Mouse (Mus musculus): ENCODE data around the gene Ice1. TPM values are rescaled to one million over a fixed set of nuclear protein-coding genes. Genes with fewer than 3 reads are reported as not detected.

The Ice1 gene
- polyA plus RNA-seq, 1 experiment from 2014 or later, result 28.4 TPM

GRCm38 (mm10) chr13:70604723-70605122 is 32.7 kb downstream of the Ice1 start:
- Histone ChIP-seq H3K4me1 (replicated peaks; ENCODE audit: control insufficient read depth, insufficient read depth, low read length) (no peaks in the 10 kb centered on the region), H3K4me3 (ENCODE audit: low read depth, low read length) (no peak overlapping the region), H3K9me3 (ENCODE audit: control insufficient read depth, low read length) (no peaks in the 10 kb centered on the region), H3K9ac (ENCODE audit: low read depth, low read length) (no peak overlapping the region), H3K36me3 (ENCODE audit: control insufficient read depth, insufficient read depth, low read length) (peaks cover 11% of the 10 kb centered on the region; the same call in 1 of the 2 replicates), H3K27me3 (ENCODE audit: control insufficient read depth, insufficient read depth, low read length) (no peaks in the 10 kb centered on the region), H3K4me2 (replicated peaks; ENCODE audit: low read depth, low read length) (no peak overlapping the region), H3K27ac (ENCODE audit: low read depth, low read length) (no peak overlapping the region)
- DNase-seq (ENCODE audit: low spot score), result no peak
- WGBS, result 87% methylated on average over 8 of the region's 8 CpGs
- ATAC-seq (ENCODE audit: low FRiP score), result no peak

DNA sequence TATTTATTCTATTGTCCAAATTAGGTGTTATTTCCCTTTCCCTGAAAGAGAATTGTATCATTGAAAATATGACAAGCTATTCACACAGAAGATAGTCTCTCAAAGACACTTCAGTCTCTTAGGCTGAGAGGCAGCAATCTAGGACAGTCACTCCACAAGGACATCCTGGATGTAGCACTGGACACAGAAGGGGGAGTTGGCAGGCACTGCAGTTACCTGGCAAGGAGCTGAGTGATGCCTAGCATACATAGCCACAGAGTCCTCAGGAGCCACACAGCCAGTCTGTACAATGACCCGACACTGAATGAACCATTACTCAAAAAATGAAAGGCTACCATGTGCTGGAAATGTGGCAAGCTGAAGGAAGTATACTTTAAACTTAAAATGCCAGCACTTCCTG is 35.9 kb downstream of the Ice1 start:
- 95% methylated on average over 1 of the region's 1 CpGs for WGBS
- no peak for ATAC-seq (ENCODE audit: low FRiP score)
- no peak for DNase-seq (ENCODE audit: low spot score)
- Histone ChIP-seq H3K4me1 (replicated peaks; ENCODE audit: control insufficient read depth, insufficient read depth, low read length) (no peaks in the 10 kb centered on the region), H3K9me3 (ENCODE audit: control insufficient read depth, low read length) (no peaks in the 10 kb centered on the region), H3K27me3 (ENCODE audit: control insufficient read depth, insufficient read depth, low read length) (no peaks in the 10 kb centered on the region), H3K4me2 (replicated peaks; ENCODE audit: low read depth, low read length) (no peak overlapping the region), H3K4me3 (ENCODE audit: low read depth, low read length) (no peak overlapping the region), H3K9ac (ENCODE audit: low read depth, low read length) (no peak overlapping the region), H3K27ac (ENCODE audit: low read depth, low read length) (no peak overlapping the region), H3K36me3 (ENCODE audit: control insufficient read depth, insufficient read depth, low read length) (peaks cover 8% of the 10 kb centered on the region; the same call in 1 of the 2 replicates)

- DNase-seq (ENCODE audit: low spot score) (no peak), ATAC-seq (ENCODE audit: low FRiP score) (no peak)
- Histone ChIP-seq H3K36me3 (ENCODE audit: control insufficient read depth, insufficient read depth, low read length) (peaks cover 8% of the 10 kb centered on the region; the same call in 1 of the 2 replicates), H3K27ac (ENCODE audit: low read depth, low read length) (no peak overlapping the region), H3K4me2 (replicated peaks; ENCODE audit: low read depth, low read length) (no peak overlapping the region), H3K9me3 (ENCODE audit: control insufficient read depth, low read length) (no peaks in the 10 kb centered on the region), H3K9ac (ENCODE audit: low read depth, low read length) (no peak overlapping the region), H3K4me3 (ENCODE audit: low read depth, low read length) (no peak overlapping the region), H3K27me3 (ENCODE audit: control insufficient read depth, insufficient read depth, low read length) (no peaks in the 10 kb centered on the region), H3K4me1 (replicated peaks; ENCODE audit: control insufficient read depth, insufficient read depth, low read length) (no peaks in the 10 kb centered on the region)
- WGBS, result 76% methylated on average over 12 of the region's 12 CpGs
Observed at GRCm38 (mm10) chr13:70599964-70600619, 37.3 kb downstream of the Ice1 start.

GRCm38 (mm10) chr13:70598941-70599340 is 38.5 kb downstream of the Ice1 start:
- H3K4me3 ChIP-seq (ENCODE audit: low read depth, low read length), result no peak overlapping the region
- H3K4me1 ChIP-seq (replicated peaks; ENCODE audit: control insufficient read depth, insufficient read depth, low read length), result no peaks in the 10 kb centered on the region
- no peak for DNase-seq (ENCODE audit: low spot score)
- 92% methylated on average over 4 of the region's 4 CpGs for WGBS
- no peaks in the 10 kb centered on the region for H3K9me3 ChIP-seq (ENCODE audit: control insufficient read depth, low read length)
- no peak for ATAC-seq (ENCODE audit: low FRiP score)
- no peak overlapping the region for H3K4me2 ChIP-seq (replicated peaks; ENCODE audit: low read depth, low read length)
- no peak overlapping the region for H3K27ac ChIP-seq (ENCODE audit: low read depth, low read length)
- H3K36me3 ChIP-seq (ENCODE audit: control insufficient read depth, insufficient read depth, low read length), result peaks cover 13% of the 10 kb centered on the region; the same call in 1 of the 2 replicates
- no peaks in the 10 kb centered on the region for H3K27me3 ChIP-seq (ENCODE audit: control insufficient read depth, insufficient read depth, low read length)
- H3K9ac ChIP-seq (ENCODE audit: low read depth, low read length), result no peak overlapping the region

DNA sequence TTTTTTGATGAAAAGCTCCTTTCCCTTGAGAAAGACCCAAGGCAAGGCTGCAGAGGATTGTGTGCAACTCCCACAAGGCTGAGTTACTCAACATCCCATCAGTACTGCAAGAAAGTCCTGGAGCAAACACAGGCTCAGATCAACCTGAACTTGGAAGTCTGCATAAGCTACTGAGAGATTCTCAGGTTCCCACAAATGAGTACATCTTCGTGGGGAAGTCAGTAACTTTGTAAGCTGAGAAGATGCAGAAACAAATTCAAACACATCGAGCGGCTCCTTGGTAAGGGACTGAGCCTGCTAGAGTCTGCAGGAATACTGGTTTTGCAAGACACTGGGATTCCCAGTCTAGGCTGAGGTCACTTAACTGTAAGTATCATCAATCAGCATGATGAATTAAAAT is 40.5 kb downstream of the Ice1 start:
- H3K4me3 ChIP-seq (ENCODE audit: low read depth, low read length), result no peak overlapping the region
- 97% methylated on average over 3 of the region's 3 CpGs for WGBS
- H3K36me3 ChIP-seq (ENCODE audit: control insufficient read depth, insufficient read depth, low read length), result peaks cover 14% of the 10 kb centered on the region
- H3K27me3 ChIP-seq (ENCODE audit: control insufficient read depth, insufficient read depth, low read length), result no peaks in the 10 kb centered on the region
- H3K4me1 ChIP-seq (replicated peaks; ENCODE audit: control insufficient read depth, insufficient read depth, low read length), result no peaks in the 10 kb centered on the region
- no peak overlapping the region for H3K4me2 ChIP-seq (replicated peaks; ENCODE audit: low read depth, low read length)
- ATAC-seq (ENCODE audit: low FRiP score), result no peak
- H3K9ac ChIP-seq (ENCODE audit: low read depth, low read length), result no peak overlapping the region
- no peaks in the 10 kb centered on the region for H3K9me3 ChIP-seq (ENCODE audit: control insufficient read depth, low read length)
- no peak overlapping the region for H3K27ac ChIP-seq (ENCODE audit: low read depth, low read length)
- DNase-seq (ENCODE audit: low spot score), result no peak

DNA sequence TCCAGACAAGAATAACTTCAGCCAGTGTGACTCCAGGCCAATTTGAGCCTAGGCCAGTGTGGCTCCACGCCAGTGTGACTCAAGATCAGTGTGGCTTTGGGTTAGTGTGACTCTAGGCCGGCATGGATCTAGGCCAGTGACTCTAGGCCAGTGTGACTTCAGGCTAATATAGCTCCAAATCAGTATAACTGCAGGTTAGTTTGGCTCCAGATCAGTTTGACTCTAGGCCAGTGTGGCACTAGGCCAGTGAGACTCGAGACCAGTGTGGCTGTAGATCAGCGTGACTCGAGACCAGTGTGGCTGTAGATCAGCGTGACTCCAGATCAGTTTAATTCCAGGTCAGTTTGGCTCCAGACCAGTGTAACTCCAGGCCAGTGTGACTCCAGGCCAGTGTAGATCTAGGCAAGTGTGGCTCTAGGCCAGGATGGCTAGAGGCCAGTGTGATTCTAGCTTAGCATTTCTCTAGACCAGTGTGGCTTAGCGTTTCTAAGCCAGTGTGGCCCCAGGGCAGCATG is 47.1 kb downstream of the Ice1 start:
- no peak for ATAC-seq (ENCODE audit: low FRiP score)
- Histone ChIP-seq H3K4me2 (replicated peaks; ENCODE audit: low read depth, low read length) (no peak overlapping the region), H3K27ac (ENCODE audit: low read depth, low read length) (no peak overlapping the region), H3K4me3 (ENCODE audit: low read depth, low read length) (no peak overlapping the region), H3K4me1 (replicated peaks; ENCODE audit: control insufficient read depth, insufficient read depth, low read length) (no peaks in the 10 kb centered on the region), H3K36me3 (ENCODE audit: control insufficient read depth, insufficient read depth, low read length) (peaks cover 14% of the 10 kb centered on the region), H3K27me3 (ENCODE audit: control insufficient read depth, insufficient read depth, low read length) (no peaks in the 10 kb centered on the region), H3K9ac (ENCODE audit: low read depth, low read length) (no peak overlapping the region), H3K9me3 (ENCODE audit: control insufficient read depth, low read length) (no peaks in the 10 kb centered on the region)
- 91% methylated on average over 7 of the region's 7 CpGs for WGBS
- DNase-seq (ENCODE audit: low spot score), result no peak

DNA sequence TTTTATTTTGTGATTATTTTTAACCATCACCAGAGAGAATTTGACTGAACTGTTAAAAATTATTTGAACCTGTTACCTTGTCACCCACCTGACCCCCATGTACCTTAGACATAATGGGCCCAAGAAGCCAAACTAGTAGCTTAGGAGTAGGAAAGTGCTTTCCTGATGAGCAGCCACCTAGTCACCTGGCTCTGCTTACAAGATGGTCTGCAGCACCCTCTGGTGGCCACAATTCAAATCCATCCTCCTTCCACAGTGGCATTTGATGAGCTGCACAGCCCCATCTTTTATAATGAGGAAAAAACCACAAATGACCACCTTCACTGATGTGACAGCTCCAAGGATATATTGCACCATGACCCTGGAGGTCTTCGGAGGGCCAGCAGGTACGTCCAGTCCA is 50.5 kb downstream of the Ice1 start:
- DNase-seq (ENCODE audit: low spot score) (peak; percentile 77), ATAC-seq (ENCODE audit: low FRiP score) (peak; percentile 45)
- WGBS, result 78% methylated on average over 2 of the region's 2 CpGs
- H3K4me2 ChIP-seq (replicated peaks; ENCODE audit: low read depth, low read length), result no peak overlapping the region
- 0 out of 2 replicates have a peak, but pooled peaks cover 2% of the 10 kb centered on the region for H3K36me3 ChIP-seq (ENCODE audit: control insufficient read depth, insufficient read depth, low read length)
- H3K4me1 ChIP-seq (replicated peaks; ENCODE audit: control insufficient read depth, insufficient read depth, low read length), result no peaks in the 10 kb centered on the region
- no peak overlapping the region for H3K27ac ChIP-seq (ENCODE audit: low read depth, low read length)
- H3K9me3 ChIP-seq (ENCODE audit: control insufficient read depth, low read length), result no peaks in the 10 kb centered on the region
- H3K27me3 ChIP-seq (ENCODE audit: control insufficient read depth, insufficient read depth, low read length), result no peaks in the 10 kb centered on the region
- no peak overlapping the region for H3K9ac ChIP-seq (ENCODE audit: low read depth, low read length)
- no peak overlapping the region for H3K4me3 ChIP-seq (ENCODE audit: low read depth, low read length)

DNA sequence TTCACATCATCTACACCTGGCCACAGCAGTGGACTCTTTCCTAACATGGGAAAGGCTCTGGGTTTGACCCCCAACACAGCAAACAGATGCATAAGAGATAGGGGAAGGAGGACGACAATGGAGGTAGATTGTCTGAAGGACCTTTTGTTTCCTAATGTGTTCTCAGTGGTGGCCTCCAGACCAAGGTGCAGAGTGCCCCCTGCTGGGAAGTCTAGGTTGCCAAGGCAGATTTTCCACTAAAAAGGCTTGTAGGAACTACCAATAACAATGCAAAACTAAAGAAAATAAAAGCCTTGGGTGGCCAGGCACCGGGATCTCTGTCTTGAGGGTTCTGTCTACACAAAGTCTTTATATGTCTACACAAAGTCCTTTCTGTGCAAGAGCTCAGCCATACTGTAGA is 54.9 kb downstream of the Ice1 start:
- DNase-seq (ENCODE audit: low spot score) (peak; percentile 78), ATAC-seq (ENCODE audit: low FRiP score) (peak; percentile 33; the same call in 1 of the 2 replicates)
- Histone ChIP-seq H3K4me1 (replicated peaks; ENCODE audit: control insufficient read depth, insufficient read depth, low read length) (no peaks in the 10 kb centered on the region), H3K27ac (ENCODE audit: low read depth, low read length) (no peak overlapping the region), H3K9me3 (ENCODE audit: control insufficient read depth, low read length) (no peaks in the 10 kb centered on the region), H3K4me3 (ENCODE audit: low read depth, low read length) (no peak overlapping the region), H3K36me3 (ENCODE audit: control insufficient read depth, insufficient read depth, low read length) (no peaks in the 10 kb centered on the region), H3K4me2 (replicated peaks; ENCODE audit: low read depth, low read length) (no peak overlapping the region), H3K9ac (ENCODE audit: low read depth, low read length) (no peak overlapping the region), H3K27me3 (ENCODE audit: control insufficient read depth, insufficient read depth, low read length) (no peaks in the 10 kb centered on the region)
- 27% methylated on average over 2 of the region's 2 CpGs for WGBS

DNA sequence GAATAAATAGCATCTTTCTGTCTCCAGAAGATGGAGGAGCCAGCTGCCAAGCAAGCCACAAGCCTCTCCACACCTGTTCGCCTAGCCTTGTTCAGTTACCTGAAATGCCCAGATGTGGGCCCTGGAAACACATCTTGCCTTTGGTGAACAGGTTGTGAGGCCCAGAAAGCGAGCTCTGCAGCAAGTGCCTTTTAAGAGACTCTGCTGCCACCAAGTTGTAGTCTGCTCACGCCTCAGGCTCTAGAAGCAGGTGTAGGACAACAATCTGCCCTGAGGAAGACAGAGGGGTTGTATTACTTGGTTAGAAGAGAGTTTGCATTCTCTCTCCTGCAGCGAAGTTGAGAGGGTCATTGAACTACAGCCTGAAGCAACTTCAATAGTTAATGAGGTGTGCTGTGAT is 55.9 kb downstream of the Ice1 start:
- no peak overlapping the region for H3K4me3 ChIP-seq (ENCODE audit: low read depth, low read length)
- H3K9ac ChIP-seq (ENCODE audit: low read depth, low read length), result no peak overlapping the region
- H3K27me3 ChIP-seq (ENCODE audit: control insufficient read depth, insufficient read depth, low read length), result no peaks in the 10 kb centered on the region
- no peaks in the 10 kb centered on the region for H3K4me1 ChIP-seq (replicated peaks; ENCODE audit: control insufficient read depth, insufficient read depth, low read length)
- no peak overlapping the region for H3K27ac ChIP-seq (ENCODE audit: low read depth, low read length)
- no peak for DNase-seq (ENCODE audit: low spot score)
- no peaks in the 10 kb centered on the region for H3K9me3 ChIP-seq (ENCODE audit: control insufficient read depth, low read length)
- H3K36me3 ChIP-seq (ENCODE audit: control insufficient read depth, insufficient read depth, low read length), result no peaks in the 10 kb centered on the region
- ATAC-seq (ENCODE audit: low FRiP score), result no peak
- 91% methylated on average over 4 of the region's 4 CpGs for WGBS
- H3K4me2 ChIP-seq (replicated peaks; ENCODE audit: low read depth, low read length), result no peak overlapping the region

Measured in hindbrain, embryonic 11.5 days (tissue).